Mouse (Mus musculus) testis, postnatal 14 days (tissue): Measurements from ENCODE around the gene 4930539E08Rik.

Source experiments
- DNase-seq: peaks from one replicate; pipeline ENCODE4 v3.0.0; 2021; ENCODE audit warnings: low spot score

The 4930539E08Rik gene

DNA sequence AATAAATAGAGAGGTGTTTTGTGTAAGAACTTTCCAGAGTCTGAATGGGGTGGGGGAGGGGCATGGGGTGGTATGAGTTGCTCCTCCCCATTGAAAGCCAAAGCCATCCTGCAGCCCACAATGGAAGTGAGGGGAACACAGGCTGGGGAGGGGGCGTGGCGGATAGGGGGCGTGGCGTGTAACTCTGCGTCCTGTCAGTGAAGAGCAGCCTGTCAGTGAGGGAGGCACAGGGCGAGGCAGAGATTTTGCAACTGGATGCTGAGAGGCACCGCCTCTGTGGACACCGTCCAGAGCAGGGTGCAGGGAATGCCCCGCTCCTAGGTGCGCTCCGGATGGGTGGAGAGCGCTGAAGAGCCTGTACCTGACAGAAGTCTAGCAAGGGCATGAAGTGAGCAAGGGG lies 56.9 kb downstream of the 4930539E08Rik start, which contains the start of gene Pnpla1:
Gene Pnpla1, plus strand, starts transcription at position 207 of the 400 bp plus-strand sequence.
- DNase-seq, result no peak

DNA sequence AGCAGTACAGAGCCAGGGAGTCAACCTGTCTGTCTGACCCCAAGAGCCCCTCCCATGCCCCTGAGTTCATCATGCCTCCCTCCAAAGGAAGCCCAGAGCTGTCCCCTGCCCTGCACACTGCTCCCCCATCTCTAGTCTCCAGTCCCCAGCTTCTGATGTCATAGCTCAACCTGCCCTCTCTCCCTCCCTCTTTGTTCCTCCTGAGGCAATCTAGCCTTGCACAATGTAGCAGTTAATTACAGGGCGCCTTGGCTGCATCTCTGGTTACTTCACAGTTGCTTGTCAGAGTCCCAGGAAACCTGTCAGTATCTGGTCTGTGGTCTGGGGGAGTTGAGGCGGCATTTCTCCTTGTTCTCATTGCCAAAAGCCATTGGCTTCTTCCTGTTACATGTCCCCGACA lies 59.1 kb downstream of the 4930539E08Rik start:
- peak; percentile 57 for DNase-seq

DNA sequence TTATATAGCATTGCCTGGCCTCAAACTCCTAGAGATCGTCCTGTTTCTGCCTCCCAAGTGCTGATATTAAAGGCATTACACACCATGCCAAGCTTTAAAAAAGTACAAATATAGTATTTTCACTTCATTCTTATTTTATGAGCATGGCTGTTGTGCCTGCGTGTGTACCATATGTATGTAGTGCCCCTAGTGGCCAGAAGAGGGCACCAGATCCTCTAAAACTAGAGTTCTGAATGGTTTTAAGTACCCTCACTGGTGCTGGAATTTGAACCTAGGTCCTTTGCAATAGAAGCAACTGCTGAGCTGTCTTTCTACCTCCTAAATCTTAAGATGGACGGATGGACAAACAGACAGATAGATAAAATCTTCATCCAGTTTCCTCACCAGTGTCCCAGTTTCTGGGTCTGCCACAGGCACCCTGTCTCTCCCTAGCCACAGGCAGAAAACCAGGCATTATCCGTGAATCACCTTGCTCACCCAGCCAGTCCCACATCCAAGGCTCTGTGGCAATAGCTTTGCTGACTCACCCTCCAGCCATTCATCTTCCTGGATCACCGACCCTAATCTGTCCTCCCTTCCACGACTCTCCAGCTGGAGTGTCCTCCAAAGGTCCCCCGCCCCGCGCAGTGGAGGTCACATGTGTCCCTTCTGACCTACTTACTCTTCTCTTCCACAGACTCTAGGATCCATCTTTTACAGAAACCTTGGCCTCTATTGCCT lies 59.8 kb downstream of the 4930539E08Rik start:
- no peak for DNase-seq

DNA sequence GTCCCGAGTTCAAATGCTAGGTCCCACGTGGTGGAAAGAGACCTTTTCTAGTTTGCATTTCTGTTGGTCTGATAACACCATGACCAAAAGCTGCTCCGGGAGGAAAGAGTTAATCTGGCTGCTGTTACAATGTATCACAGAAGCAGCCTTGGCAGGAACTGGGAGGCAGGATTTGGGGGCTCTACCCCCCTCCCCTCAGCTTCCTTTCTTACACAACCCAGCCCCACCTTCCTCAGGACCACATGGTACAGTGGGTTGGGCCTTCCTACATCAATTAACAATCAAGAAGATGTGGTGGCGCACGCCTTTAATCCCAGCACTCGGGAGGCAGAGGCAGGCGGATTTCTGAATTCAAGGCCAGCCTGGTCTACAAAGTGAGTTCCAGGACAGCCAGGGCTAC lies 60.7 kb downstream of the 4930539E08Rik start:
- peak; percentile 38 for DNase-seq

GRCm38 (mm10) chr17:28850511-28850910 lies 64.6 kb downstream of the 4930539E08Rik start:
- DNase-seq, result no peak

- DNase-seq, result no peak
Measured at GRCm38 (mm10) chr17:28846974-28847617, 68.0 kb downstream of the 4930539E08Rik start.
